Mouse (Mus musculus): ENCODE data around the gene Hba-a1.
A peak's percentile ranks its signal among the peaks of the same experiment; 100 is the strongest.
"Not testable (repeated sequence)": the region's sequence is repeated elsewhere in the genome, so short reads cannot be mapped to it uniquely, and the experiment has no call there.

Hba-a1 gene

DNA sequence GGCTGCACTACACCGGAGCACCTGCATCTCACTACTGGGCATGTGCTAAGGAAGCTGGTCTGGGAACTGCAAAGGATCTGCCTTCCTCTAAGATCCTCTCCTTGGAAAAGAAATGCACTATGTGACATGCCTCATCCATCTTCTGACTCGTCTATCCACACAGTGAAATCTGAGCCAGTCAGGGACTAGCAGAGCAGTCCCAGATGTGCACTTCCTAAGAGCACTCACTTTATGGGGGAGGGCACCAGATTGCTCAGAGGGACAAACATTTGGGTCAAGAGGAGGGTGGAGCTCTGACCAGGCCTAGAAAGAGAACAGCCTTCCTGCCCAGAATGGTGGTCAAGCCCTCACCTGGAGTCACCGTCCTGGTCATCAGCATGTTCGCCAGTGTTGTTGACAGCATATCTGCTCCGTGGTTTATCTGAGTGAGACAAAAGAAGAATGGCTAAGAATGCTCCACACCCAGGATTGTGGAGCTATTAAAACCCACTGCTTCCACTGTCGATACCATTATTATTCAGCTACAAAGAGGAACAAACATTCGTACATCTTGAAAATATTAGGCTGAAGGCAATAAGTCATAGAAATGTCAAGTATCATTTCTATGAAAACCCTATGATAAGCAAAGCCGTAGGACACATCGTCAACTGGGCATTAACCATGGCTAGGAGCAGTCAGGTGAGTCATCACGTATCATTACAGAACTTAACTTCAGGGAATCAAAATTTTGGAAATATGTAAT is 20.5 kb upstream of the Hba-a1 start:
- DNase-seq (ENCODE audit: low spot score), result no peak

DNA sequence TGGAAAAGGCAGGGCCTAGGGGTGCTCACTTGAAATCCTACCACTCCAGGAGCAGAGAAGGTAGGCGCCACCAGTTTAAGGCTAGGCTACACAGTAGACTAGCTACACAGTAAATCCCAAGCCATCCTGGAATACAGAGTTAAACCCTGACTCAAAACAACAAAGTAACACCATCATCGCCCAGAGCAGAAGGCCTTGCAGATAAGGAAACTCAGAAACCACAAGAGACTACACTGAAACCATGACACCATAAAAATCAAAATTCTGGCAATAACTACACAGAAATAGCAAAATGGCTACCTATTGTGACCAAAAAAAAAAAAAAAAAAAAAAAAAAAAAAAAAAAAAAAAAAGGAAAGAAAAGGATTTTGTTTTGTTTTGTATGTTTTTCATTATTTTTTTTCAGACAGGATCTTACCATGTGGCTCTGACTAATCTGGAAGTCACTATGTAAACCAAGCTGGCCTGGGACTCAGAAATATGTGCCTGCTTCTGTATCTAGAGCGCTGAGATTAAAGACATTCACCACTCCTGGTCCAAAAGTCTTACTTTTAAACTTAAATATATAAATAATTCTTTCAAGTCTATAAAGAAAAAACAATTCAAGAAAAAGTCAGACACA is 18.1 kb upstream of the Hba-a1 start:
- peak; percentile 80 for DNase-seq (ENCODE audit: low spot score)

DNA sequence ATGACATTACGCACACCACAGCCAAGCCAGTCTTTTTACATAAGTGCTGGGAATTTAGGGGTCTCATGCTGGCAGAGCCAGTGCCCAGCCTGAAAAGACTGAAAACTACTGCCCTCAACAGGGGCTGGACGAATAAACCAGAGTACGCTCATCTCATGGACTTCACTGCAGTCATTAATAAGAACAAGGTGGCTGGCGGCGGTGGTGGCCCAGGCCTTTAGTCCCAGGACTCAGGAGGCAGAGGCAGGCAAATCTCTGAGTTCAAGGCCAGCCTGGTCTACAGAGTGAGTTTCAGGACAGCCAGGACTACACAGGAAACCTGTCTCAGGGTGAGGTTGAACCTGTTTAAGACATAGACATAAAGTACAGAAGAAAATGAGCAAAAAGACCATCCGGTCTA is 17.1 kb upstream of the Hba-a1 start:
- no peak for DNase-seq (ENCODE audit: low spot score)

DNA sequence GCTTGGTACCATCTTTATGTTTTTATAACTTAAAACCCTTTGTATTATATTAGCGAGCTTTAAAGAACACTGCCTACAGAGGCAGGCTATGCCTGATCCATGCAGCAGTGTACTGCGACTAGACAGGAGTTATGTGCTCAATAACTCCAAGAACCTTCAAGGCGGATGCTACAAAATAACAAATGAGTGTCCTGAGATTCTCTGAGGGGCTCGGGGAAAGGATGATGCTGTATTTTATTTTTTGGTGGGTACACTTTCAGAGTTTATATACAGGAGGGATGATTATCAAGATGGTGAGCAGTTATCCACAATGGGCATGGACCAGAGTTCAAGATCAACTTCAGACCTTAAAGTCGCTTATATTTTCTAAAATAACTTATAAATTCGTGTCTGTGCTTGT is 16.5 kb upstream of the Hba-a1 start:
- no peak for DNase-seq (ENCODE audit: low spot score)

DNA sequence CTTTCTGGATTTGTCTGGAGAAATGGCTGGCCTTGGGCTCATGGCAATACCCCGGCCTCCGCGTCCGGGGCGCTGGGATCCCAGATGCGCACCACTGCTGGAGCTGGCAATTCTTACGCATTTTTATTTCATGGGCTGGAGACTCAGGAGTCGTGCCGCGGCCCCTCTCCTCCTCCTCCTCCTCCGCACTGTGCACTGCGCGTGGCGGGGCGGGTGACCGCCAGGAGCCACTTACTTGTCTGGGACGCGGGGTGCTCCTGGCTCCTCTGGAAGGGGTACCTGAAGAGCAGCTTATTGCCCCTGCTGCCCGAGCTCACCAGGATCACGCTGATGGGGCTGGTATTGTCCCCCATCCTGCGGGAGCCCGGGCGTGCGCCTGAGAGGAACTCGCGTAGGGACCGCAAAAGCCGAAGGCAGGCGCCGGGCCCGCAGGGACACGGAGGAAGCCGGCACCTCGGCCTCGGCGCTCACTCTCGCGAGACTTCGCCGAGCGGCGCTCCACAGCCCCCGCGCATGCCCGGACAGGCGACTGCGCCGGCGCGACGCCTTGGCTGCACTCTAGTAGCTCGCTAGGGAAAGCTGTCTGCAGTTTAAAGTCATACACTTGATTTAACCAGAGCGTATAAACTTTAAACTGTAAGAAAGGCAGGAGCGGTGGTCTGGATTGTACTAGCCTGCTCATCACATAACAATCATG is 16.0 kb upstream of the Hba-a1 start, which contains the start of gene Nprl3:
Nprl3 (minus strand) TSS at position 520 of the 697 bp plus-strand sequence.
- peak; percentile 89 for DNase-seq (ENCODE audit: low spot score)

DNA sequence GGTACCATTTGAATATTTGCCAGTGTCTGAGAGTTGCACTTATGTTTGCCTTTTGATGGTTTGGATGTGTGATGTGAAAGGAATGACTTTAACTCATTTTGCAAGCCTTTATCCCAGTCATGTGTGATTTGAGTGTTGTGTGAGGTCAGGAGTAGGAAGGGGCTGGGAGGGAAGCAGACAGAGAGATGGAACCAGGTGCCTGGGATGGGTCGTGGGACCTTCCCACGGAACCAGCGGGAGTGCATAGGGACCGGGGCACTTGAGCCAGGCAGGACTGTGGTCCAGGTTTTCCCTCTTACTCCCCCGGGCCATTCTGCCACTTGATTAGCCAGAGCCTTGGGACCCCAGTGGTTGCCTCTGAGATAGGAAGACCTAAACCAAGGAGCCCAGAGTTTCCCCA is 15.3 kb upstream of the Hba-a1 start:
- DNase-seq (ENCODE audit: low spot score), result no peak

DNA sequence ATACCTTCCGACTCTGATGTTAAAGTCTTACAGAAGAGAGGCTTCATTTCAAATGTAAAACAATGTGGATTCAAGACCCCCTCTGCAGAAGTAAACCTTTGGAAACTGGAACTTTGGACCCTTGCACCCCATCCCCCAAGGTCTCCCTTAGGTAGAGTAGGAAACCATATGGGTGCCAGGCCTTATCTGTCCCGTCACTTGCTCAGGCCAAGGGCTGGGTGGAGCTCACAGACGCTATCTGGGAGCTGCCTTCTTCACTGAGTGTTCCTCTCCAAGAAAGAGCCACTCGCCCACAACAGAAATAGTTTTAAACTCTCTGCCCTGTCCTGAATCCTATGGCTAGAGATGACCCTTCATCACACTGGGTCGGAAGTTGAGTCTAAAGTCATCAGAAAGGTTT is 14.4 kb upstream of the Hba-a1 start:
- DNase-seq (ENCODE audit: low spot score), result peak; percentile 86

DNA sequence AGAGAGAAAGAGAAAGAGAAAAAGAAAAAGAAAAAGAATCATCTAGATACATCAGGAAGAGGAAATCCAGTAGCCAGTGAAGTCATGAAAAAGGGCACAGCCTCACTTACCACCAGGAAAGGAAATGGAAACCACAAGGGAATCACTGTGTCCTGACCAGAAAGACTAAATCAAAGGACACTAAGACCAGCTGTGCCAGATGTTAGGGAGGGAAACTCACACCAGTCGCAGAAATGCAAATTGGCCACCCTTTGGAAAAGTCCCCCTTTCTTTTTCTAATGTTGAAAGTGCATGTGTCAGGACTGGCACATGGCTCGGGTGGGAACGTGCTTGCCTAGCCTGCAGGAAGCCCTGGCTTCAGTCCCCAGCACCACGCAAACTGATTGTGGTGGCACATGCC is 12.1 kb upstream of the Hba-a1 start:
- DNase-seq (ENCODE audit: low spot score), result no peak

DNA sequence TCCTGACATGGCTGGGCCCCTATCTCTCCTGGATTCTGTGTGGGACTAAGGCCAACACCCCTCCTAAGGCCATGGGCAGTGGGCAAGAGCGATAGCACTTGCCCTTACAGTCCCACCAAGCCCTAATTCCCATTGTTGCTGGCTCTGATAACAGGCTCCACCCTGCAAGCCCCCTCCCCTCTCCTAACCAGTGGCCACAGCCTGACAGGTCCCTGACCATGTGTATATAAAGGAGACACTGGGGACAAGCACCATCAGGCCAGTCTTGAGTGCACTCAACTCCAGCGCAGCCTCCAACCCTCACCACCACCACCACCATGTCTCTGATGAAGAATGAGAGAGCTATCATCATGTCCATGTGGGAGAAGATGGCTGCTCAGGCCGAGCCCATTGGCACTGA is 7.0 kb upstream of the Hba-a1 start, which contains the start of gene Hba-x:
Hba-x (plus strand) TSS at position 54 of the 400 bp plus-strand sequence.
- no peak for DNase-seq (ENCODE audit: low spot score)

DNA sequence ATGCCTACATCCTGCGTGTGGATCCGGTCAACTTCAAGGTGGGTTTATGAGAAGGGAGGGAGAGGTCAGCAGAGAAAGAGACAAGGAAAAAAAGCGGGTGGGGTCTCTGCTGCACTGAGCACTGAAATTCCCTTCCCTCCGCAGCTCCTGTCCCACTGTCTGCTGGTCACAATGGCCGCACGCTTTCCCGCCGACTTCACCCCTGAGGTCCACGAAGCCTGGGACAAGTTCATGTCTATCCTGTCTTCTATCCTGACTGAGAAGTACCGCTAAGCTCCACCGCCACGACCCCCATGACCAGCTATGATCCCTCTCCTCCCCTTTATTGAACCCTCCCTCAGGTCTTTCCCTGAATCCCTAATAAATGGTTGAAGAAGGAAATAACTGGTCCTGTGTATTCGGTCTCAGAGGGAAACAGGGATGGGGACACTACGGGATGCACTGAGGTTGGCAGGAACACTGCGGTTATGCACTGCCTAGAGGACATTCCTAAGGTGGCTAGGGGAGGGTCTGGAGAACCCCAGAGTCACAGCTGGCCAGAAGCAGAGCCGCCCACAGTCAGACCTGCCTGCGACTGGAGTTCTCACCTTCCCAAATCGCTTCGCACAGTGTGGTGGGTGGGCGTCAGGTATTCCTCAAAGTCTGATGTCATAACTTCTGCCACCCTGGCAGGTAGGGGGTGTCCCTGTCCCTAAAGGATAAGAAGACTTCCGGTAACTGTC is 5.4 kb upstream of the Hba-a1 start:
- no peak for DNase-seq (ENCODE audit: low spot score)

DNA sequence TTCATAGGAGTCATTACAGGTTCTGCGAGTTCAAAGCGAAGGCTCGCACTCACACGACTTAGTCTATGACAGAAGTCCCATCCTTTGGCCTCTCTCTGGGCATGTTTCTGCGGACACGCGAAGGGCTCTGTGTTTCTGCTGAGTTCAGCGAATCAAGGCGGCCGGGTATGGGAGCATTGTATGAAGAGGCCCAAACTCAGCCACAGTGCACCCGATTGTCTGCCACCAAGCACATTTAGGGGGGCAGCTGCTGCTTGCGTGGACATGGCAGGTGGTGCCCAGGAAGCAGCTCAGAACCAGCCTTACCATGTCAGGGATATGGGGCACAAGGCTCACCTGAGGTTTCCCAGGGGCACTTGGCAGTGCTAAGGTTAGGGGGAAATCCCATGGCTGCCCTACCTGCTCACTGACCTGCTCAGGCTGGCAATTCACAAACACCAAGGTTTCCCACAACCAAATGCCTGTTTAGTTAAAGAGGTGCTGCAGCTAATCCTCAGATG is 4.8 kb upstream of the Hba-a1 start:
- no peak for DNase-seq (ENCODE audit: low spot score)

DNA sequence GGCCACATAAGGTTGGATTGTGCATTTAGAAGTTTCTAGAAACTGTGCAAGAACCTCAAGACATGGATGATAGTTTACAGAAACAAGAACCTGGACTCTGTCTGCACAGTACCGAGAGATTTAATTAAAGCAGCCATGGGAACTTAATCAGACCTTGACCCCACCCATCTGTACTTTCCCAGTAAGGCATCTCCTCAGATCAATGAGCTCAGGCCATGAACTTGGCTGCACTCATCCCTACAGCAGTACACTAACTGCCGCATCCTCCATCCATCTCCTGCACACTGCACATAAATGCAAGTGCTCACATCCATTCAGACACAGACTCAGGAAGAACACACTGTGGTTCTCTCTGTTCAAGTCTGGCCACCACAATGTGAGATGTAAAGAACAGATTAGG is 2.7 kb upstream of the Hba-a1 start:
- no peak for DNase-seq (ENCODE audit: low spot score)

DNA sequence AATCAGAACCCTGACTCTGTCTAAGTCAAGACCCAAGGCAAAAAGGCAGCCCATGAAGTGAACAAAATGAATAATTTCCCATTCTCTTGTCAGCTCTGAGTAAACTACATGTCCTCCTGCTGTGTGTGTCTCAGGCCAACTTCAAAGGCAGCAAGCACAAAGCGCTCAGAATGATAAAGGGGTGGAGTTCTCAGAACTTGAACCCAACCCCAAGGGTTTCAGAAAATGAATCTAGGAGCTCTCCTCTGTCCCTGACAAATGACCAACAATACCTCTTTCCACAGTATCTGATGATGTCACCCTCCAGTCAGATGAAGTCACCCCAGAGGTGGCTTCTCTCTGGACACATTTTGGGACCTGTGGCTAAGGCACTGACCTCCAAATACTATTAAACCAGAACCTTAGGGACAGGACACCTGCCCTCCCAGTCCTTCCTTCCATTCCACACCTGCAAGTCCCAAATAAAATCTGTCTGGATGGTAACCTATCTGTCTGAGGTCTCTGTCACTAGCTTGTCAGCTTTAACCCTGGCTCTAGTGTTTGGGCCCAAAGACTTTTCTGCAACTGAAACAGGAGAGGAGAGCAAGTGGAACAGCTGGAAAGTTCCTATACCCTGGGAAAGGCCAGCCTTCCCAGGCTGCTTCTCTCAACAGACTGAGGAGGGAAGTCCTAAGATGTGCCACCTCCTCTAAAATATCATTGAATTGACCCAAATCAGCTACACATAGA is 1.7 kb upstream of the Hba-a1 start:
- no peak for DNase-seq (ENCODE audit: low spot score)

DNA sequence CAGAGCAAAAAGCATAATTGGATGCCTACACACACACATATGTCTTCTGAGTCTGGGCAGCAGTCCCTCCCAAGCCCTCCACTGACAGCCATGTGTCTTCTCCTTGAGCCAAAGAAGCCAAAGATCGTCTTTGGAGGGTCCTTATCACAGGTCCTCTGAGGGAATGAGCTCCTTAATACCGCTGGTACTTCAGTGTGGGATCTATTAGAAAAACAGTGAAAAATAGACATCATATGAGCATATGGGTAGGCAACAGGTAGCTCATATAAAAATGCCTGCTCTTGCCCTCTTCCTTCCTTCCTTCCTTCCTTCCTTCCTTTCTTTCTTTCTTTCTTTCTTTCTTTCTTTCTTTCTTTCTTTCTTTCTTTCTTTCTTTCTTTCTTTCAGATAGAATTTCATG is 1.3 kb downstream of the Hba-a1 start:
- DNase-seq (ENCODE audit: low spot score), result peak; percentile 81

DNA sequence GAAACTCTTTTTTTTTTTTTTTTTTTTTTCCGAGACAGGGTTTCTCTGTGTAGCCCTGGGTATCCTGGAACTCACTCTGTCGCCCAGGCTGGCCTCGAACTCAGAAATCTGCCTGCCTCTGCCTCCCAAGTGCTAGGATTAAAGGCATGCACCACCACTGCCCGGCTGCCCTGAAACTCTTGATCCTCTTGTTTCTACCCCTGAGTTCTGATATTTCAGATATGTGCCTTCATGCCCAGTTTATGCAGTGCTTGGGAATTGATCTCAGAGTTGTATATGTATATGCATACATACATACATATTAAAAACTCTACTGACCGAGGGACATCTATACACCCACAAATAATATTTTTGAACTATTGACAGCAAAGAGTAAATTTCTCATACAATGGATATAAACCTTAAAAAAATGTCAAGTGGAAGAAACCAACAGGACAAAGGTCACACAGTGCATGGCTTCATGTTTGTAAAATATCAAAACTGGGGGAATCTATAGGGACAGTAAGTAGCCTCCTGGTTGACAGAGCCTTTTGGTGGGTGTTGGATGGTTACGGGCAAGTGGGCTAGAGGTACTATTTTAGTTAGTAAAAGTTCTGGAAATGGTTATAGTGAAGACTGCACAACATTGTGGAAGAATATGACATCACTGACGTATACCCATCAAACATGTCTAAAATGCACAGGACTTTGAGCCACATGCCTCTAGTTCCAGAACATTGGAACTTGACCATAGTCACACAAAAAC is 1.9 kb downstream of the Hba-a1 start:
- peak; percentile 89 for DNase-seq (ENCODE audit: low spot score)

DNA sequence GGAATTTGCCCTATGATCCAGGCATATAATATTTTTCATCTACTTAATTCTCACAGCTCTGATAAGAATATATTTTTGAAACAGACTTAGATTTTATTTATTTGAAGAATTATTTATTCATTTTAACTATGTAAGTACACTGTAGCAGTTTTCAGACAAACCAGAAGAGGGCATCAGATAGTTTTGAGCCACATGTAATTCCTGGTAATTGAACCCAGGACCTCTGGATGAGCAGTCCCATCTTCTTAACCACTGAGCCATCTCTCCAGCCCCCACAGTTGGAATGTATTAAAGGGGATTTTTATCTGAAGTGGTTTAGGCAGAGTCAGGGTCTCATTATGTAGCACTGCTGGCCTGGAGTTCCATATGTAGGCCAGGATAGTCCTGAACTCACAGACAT is 2.6 kb downstream of the Hba-a1 start:
- DNase-seq (ENCODE audit: low spot score), result not testable (repeated sequence)

DNA sequence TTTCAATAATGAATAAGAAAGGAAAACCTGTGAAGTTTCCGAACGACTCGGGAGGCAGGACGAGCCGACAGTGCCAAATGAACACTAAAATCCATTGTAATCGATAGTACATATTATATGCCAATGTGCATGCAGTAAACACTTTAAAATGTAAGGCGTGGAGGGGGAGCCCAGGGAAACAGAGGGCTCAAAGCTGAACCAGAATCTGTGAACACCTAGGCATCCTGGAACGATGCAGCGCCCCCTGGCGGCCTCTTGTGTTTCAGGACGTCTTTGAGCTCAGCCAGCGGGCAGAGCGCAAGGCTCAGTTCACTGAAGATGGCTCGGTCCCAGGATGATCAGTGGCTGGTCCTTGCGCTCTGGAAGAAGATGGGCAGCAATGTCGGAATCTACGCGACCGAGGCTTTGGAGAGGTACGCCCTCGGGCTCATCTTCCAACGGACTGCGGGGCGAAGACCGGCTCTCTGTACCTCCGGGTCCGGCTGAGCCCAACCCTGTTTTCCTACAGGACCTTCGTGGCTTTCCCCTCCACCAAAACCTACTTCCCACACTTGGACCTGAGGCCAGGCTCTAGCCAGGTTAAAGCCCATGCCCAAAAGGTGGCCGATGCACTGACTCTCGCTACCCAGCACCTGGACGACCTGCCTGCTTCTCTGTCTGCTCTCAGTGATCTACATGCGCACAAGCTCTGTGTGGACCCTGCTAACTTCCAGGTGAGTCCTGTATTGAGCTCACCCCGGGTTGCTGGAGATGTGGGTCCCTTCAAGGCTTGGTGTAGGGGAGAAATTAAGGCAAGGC is 3.6 kb downstream of the Hba-a1 start, which contains the start of gene Hbq1b:
Hbq1b (plus strand) TSS at position 271 of the 798 bp plus-strand sequence.
- peak; percentile 80 for DNase-seq (ENCODE audit: low spot score)

DNA sequence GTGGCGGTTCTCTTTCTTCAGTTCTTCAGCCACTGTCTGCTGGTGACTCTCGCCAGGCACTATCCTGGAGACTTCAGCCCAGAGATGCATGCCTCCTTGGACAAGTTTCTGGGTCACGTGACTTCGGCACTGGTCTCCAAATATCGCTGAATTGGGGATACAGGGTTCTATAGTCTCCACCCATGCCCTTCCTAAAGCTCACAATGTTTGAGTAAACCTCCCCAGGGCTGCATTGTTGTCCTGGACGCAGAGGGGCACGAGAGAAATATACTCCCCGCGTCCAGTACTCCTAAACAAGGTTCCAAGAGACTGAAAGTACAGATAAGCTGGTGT is 4.1 kb downstream of the Hba-a1 start:
- no peak for DNase-seq (ENCODE audit: low spot score)

DNA sequence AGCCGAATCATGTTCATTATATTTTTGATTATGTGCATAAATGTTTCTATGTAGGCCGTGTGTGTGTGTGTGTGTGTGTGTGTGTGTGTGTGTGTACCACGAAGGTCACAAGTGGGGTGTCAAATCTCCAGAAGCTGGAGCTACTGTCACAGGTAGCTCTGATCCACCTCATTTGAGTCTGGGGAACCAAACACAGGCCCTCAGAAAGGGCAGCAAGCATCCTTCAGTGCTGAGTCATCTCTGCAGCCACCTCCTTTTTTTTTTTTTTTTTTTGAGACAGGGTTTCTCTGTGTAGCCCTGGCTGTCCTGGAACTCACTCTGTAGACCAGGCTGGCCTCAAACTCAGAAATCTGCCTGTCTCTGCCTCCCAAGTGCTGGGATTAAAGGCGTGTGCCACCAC is 9.5 kb downstream of the Hba-a1 start:
- not testable (repeated sequence) for DNase-seq (ENCODE audit: low spot score)

DNA sequence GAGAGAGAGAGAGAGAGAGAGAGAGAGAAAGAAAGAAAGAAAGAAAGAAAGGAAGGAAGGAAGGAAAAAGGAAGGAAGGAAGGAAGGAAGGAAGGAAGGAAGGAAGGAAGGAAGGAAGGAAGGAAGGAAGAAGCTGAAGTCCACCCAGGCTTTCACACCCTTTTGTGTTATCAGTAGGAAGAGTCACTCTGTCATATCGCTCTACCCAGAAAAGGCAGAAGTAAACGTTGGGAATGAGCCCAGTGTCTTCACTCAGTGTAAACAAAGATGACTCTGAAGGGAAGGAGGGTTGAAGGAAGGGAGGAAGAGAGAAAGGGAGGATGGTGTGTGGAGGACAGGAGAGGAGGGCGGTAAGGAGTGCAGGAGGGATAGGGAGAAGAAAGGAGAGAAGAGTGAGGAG is 10.2 kb downstream of the Hba-a1 start:
- DNase-seq (ENCODE audit: low spot score), result peak; percentile 66
